Mouse (Mus musculus) CD4-positive, CD25-positive, alpha-beta regulatory T cell (primary cell): ENCODE results near the gene Tal1. TPM values are rescaled to one million over a fixed set of nuclear protein-coding genes. Genes with fewer than 3 reads are reported as not detected.

Experiments
- polyA plus RNA-seq: library from polyadenylated mRNA; unstranded; fragments of 100-300 nt; shearing (Covaris generic); gene quantifications from one replicate; pipeline ENCODE4 v1.2.1, GENCODE M21; 2017

Gene Tal1
- polyA plus RNA-seq = not detected

DNA sequence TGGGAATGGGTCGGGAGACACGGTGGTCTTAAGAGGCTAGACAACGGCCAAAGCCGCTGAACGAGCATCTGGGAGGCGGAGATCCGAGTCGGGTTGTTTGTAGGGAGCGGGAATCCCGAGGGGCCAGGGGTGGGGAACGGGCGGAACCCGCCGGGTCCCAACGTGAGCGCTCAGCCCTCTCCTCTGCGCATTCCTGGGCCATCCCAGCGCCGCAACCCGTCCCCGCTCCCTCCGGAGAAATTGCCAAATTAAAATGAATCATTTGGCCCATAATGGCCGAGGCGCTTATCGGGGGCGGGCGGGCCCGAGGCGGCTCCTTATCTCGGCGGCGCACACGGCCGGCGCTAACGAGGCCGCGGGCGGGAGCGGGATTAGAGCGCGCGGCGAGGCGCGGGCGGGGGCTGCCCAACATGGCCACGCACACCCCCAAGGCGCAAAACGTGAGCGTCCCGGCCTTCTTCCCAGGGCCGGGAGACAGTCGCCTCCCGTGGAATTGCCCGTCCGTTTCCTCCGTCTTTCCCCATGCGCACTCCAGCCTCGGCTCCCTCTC, at the start of gene Tal1:
Gene Tal1 (plus strand): TSS at position 56 of the 550 bp plus-strand sequence.

DNA sequence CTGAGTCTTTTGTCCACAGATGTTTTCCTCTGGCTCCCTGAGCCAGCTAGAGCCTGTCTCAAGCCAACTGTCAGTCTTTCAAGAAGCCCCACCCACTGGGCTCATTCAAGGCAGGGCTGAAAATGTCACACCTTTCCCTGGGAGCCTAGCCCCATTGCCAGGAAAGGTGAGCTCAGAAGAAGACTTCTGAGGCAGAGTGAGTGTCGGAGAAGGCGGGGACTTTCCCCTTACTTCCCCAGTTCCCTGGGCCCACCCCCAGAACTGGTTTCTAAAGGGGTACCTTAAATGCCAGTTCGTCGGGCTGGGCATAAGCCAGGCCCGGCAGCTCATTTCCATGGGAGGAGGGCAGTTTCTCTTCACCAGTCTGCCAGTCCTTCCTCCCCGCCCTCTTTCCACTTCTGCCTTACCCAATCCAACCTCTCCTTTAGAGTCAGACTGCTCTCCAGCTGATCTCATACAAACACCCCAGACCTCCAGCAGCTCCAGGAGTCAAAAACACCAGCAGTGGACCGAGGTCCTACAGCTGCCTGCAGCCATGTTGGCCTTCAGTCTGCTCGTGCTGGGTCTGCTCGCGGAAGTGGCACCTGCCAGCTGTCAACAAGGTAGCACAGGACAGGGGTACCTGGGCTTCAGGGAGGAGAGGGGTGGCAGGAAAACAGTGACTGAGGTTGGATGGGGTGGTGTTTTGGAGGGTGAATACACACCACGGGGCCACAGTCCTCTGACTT, 32.5 kb downstream of the Tal1 start, which contains the start of gene Pdzk1ip1:
Gene Pdzk1ip1 (plus strand): TSS at position 98 of the 728 bp plus-strand sequence.

Other genes starting within 250 kb of the Tal1 start
- gene Gm12830, start 234.7 kb upstream of the Tal1 start, polyA plus RNA-seq = not detected
- 1.1 TPM for gene Foxd2, start 147.6 kb upstream of the Tal1 start, polyA plus RNA-seq
- gene Foxe3, start 130.4 kb upstream of the Tal1 start, polyA plus RNA-seq = not detected
- gene Cmpk1, start 69.2 kb upstream of the Tal1 start, polyA plus RNA-seq = 83.8 TPM
- gene Stil, start 56.3 kb upstream of the Tal1 start, polyA plus RNA-seq = 1.1 TPM
- gene Pdzk1ip1, start 32.3 kb downstream of the Tal1 start, polyA plus RNA-seq = 11.6 TPM
- 0.16 TPM for gene Cyp4x1, start 77.9 kb downstream of the Tal1 start, polyA plus RNA-seq
- not detected for gene Cyp4a29, start 185.7 kb downstream of the Tal1 start, polyA plus RNA-seq
- not detected for gene Cyp4a12a, start 242.6 kb downstream of the Tal1 start, polyA plus RNA-seq